Mouse (Mus musculus): ENCODE results near the gene Fam170b.

Fam170b gene

GRCm38 (mm10) chr14:32833847-32834246 lies at the start of gene Fam170b:
Gene Fam170b, plus strand, starts transcription at chr14:32833962.
- DNase-seq: no peak

- DNase-seq: no peak
Measured at GRCm38 (mm10) chr14:32784130-32784747, 49.5 kb upstream of the Fam170b start.

GRCm38 (mm10) chr14:32784748-32785134 lies 49.0 kb upstream of the Fam170b start:
- DNase-seq: no peak

GRCm38 (mm10) chr14:32785556-32786130 lies 48.1 kb upstream of the Fam170b start, which contains the start of gene Tmem273:
Gene Tmem273, plus strand, starts transcription at chr14:32785963.
- DNase-seq: no peak

GRCm38 (mm10) chr14:32787691-32788090 lies 46.1 kb upstream of the Fam170b start:
- DNase-seq: no peak

- no peak for DNase-seq
Measured at GRCm38 (mm10) chr14:32796375-32796774, 37.4 kb upstream of the Fam170b start.

- no peak for DNase-seq
Measured at GRCm38 (mm10) chr14:32797803-32798202, 36.0 kb upstream of the Fam170b start.

GRCm38 (mm10) chr14:32798355-32798754 lies 35.4 kb upstream of the Fam170b start:
- DNase-seq: no peak

- no peak for DNase-seq
Measured at GRCm38 (mm10) chr14:32800048-32800447, 33.7 kb upstream of the Fam170b start.

GRCm38 (mm10) chr14:32801016-32801661 lies 32.6 kb upstream of the Fam170b start:
- peak; percentile 16 for DNase-seq

GRCm38 (mm10) chr14:32801662-32802024 lies 32.1 kb upstream of the Fam170b start:
- no peak for DNase-seq

- DNase-seq: no peak
Measured at GRCm38 (mm10) chr14:32810111-32810510, 23.7 kb upstream of the Fam170b start.

- DNase-seq: no peak
Measured at GRCm38 (mm10) chr14:32812429-32812828, 21.3 kb upstream of the Fam170b start.

- DNase-seq: no peak
Measured at GRCm38 (mm10) chr14:32814961-32815360, 18.8 kb upstream of the Fam170b start.

GRCm38 (mm10) chr14:32816533-32816932 lies 17.2 kb upstream of the Fam170b start:
- DNase-seq: no peak

- no peak for DNase-seq
Measured at GRCm38 (mm10) chr14:32817258-32817657, 16.5 kb upstream of the Fam170b start.

GRCm38 (mm10) chr14:32819297-32819696 lies 14.5 kb upstream of the Fam170b start:
- DNase-seq: no peak

- DNase-seq: no peak
Measured at GRCm38 (mm10) chr14:32822812-32823211, 10.9 kb upstream of the Fam170b start.

- DNase-seq: no peak
Measured at GRCm38 (mm10) chr14:32823861-32824260, 9.9 kb upstream of the Fam170b start.

GRCm38 (mm10) chr14:32824267-32825150 lies 9.3 kb upstream of the Fam170b start:
- DNase-seq: no peak

GRCm38 (mm10) chr14:32825426-32826032 lies 8.2 kb upstream of the Fam170b start:
- DNase-seq: no peak

- no peak for DNase-seq
Measured at GRCm38 (mm10) chr14:32827165-32827564, 6.6 kb upstream of the Fam170b start.
